Mouse (Mus musculus): ENCODE results near the gene Eya4.

Eya4 gene

DNA sequence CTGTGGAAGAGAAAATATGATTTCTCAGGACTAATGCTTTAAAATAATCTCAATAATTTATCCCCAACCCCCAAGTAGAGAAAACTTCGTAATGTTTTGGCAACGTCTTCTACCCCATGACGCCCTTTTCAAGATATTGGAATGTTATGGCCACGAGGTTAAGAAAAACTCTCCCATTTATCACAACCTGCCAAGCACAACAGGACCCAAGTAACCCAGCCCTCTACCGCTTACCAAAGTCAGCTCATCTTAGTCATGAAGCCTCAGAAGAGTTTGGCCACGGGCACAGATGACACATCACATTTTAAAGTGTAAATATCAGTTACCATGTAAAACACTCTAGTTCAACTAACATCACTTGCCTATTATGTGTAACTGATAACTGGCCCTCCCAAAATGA, 117.2 kb downstream of the Eya4 start:
- no peak for DNase-seq (ENCODE audit: low spot score in 2 of 2)

DNA sequence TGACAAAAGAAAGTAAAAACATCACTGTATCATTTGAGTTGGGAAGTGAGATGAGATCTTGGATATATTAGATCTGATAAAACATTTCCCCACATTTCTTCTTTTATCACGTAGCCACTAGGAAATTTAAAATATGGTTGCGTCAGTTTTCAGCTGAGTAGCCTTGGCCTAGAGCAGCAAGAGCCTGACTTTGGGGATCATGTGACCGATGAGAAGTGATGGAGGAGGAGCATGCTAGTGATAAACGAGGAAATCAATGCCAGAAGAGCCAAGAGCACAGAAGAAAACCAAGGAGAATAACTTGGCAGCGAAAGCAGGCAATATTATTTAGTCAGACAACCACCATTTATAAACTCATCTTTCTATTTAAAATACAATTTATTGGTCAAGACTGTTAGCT, 119.7 kb downstream of the Eya4 start:
- no peak for DNase-seq (ENCODE audit: low spot score in 2 of 2)

DNA sequence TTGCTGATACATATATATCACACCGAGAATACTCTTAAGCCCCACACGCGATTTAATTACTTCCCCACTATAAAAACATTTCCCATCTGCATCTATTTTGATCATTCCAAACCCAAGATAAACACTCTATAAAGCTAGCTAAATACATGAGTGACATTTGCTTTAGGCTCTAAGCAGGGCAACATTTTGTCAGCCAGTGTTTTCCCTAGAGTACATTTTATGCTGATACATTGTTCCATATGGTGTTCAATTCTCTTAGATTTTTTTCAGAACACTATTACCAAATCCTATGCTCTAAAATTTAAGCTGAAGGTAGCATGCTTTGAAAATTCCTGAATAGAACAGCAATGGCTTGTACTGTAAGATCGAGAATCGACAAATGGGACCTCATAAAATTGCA, 127.2 kb downstream of the Eya4 start:
- no peak for DNase-seq (ENCODE audit: low spot score in 2 of 2)

DNA sequence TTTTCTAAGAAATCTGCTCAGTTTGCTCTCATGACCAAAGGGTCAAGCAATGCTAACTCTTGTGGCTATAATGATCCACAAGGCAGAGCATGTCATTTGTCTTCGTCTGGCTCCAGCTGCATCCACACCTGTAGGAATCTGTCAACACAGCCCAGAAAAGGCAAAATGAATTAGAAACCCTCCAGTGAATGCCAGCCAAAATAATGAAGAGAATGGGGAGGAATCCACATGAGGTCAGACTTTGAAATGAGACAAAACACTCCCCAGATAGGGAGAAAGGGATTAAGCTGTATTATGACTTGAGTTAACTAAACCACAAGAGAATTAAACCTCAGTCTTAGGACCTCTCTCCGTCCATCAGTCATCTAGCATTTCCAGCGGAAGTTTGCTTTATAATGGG, 130.2 kb downstream of the Eya4 start:
- no peak for DNase-seq (ENCODE audit: low spot score in 2 of 2)

DNA sequence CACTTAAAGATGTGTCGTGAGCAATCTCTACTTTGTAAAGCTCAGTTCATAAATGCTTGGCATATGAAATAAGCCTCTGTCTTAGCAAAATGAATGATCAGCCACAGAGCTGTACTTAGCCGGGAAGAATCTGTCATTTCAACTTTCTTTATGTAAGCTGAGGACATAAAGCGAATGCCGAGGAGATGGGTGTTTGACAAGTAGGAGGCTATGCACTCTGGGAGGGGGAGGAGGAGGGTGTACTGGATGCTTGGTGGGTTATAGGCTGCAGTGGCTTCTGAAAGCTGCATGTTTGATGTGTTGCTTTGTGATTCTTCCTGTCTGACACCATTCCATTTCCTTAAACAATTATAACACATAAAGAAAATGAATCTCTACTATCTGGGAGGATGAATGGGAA, 133.8 kb downstream of the Eya4 start:
- no peak for DNase-seq (ENCODE audit: low spot score in 2 of 2)

DNA sequence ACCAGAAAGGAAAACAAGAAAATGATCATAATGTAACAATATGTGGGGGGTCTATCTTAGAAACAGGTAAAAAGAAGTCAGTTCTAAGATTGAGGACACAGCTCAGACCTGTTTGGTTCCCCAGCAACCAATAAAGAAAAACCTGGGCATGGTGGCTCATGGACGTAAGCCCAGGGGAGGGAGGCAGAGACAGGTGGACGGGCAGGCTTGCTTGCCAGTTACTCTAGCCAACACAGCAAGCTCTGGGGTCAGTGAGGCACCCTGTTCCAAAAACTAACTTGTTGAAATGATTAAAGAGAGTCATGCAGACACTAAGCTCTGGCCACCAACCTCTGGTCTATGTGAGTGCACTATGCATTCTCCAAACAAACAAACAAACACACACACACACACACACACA, 139.2 kb downstream of the Eya4 start:
- DNase-seq (ENCODE audit: low spot score in 2 of 2) = no peak

DNA sequence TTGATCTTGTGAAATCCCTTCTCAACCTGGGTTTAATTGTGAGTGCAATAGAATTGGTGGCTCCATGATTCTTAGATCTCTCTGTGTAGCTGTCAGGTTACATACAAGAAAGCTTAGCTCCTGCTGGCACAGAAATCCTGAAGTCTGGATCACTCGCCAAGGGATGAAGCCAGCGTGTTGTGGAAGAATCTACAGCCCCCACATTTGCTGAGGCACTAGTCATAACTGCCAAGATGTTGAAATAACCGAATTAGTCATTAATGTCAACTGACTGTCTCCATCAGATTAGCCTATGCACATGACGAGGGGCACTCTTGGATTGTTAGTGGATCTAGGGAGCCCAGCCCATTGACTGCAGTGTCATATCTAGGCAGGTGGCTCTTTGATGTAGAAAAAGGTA, 146.7 kb downstream of the Eya4 start:
- DNase-seq (ENCODE audit: low spot score in 2 of 2) = peak; percentile 14 to 31

DNA sequence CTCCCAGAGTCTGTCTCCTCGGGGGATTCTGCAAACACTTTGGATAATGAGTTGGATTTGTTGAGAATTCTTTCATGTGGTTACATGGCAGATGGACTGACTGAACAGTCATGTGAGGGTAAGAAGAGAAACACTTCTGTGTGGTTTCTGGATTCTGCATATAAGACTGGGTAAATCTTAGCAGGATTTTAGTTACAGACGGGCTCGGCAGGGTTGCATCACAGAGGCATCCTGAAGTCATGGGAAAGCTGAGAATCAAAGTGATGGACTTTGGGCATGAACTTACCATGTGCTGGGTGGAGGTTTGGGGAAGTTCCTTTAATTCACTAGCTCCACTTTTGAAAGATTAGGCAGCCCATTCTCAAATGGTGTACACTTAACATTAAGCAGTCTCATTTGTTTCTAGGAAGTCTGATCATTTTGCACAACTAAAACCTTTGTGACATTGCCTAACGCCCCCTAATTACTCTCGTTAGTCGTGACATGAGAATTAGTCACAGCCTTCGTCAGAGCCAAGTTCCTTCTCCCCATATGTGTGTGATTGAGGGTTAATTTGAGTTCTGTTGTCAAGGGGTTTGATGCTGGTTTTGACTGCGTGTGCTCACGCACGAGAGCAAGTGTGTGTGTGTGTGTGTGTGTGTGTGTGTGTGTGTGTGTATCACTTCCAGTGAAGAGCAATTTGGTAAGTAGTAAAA, 147.3 kb downstream of the Eya4 start:
- no peak for DNase-seq (ENCODE audit: low spot score in 2 of 2)

DNA sequence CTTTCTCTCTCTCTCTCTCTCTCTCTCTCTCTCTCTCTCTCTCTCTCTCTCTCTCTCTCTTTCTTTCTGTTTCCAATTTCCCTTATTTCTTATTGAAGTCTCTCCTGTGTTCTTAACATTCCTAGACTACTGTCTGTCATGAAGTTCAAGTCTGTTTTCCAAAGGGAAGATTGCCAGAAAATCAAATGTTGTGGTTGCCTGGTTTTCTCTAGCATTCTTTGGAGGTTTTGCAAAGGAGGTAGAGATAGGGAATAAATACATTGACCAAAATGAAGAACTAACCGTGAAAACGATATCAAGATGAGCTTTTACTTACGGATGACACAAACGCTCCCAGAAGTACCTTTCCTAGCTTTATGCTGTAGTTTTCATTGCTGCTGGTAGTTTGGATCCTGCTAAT, 148.0 kb downstream of the Eya4 start:
- no peak for DNase-seq (ENCODE audit: low spot score in 2 of 2)

DNA sequence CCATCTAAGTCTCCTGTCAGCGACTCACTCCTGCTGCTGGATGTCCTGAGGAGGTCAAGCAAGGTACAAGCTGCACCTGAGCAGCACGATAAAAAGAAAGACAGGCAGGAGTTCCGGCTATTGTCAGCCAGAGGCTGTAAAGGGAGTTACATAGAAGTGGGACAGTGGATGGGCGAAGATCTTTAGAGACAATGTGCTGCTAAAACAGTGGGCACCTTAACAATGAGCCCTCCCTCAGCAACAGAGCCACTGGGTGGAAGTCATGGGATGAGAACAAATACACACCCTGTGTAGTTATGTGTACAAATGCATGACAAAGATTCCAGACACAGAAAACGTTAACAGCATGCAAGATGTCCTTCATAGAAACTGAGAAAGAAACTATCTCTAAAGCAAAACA, 152.3 kb downstream of the Eya4 start:
- no peak for DNase-seq (ENCODE audit: low spot score in 2 of 2)

DNA sequence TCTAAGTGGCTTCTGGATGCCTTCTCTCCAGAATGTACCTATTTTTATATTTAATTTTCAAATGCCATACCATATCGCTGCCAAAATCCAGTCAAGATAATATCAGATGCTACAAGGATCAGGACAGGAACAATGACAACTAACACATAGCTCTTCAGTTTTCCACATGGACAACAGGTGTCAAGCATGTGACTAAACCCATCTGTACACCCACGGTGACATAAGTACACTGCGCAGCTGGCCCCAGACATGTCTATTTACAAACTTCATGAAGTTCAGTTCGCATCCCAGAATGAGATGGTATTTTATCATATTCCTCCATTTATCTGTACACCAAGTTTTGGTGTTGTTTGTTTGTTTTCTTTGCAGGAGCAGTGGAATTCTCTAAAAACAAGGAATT, 154.2 kb downstream of the Eya4 start:
- no peak for DNase-seq (ENCODE audit: low spot score in 2 of 2)

DNA sequence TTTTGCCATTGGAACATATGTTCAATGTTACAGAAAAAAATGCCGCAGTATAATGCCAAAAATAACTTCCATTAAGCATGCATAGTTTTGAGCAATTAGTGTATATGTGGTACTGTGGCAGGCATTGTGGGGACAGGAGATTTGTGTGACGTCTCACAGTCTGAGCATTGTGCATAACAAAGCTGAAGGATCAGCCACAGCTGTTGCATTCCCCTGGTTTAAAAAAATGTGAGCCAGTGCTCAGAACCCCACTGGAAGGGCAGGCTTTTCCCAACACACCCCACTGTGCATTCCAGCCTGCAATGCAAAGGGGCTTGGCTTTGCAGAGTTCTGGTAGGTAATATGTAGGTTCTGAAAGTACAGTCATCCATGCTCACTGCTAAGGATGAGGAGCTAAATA, 155.2 kb downstream of the Eya4 start:
- DNase-seq (ENCODE audit: low spot score in 2 of 2) = no peak

DNA sequence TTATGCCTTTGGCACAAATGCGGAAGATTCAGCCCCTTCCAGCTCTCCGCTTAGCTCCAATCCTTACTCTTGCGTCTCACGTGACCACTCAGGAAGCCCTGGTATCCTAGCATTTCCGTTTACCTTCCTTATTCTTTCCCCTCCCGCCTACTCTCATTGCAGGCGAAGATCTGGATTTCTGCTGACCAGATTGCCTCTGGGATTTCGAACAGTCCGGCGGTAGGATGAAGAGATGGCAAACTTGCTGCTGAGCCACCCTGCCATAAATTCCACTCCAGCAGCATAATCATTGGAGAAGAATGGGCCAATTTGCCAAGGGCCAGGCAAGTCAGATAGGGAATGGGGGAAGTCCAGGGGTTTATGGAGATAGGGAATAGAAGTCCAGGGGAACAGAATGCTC, 160.8 kb downstream of the Eya4 start:
- DNase-seq (ENCODE audit: low spot score in 2 of 2) = no peak

DNA sequence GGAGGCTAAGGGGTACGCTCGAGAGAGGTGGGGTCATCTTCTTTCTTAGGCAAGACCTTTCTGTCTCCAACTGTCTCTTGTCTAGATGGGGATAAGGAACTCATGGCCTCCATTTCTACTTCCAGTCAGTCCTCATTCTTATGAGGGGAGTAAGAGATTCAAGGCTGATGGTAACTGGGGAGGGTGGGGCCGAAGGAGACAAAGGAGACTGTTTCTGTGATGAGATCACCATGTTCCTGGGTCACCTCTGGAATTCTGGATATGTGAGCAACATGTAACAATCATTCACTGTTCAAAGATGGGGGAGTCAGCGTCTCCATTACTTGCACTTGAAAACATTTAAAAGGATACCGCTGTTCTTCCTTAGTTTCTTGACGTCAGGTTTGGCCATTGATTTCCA, 165.2 kb downstream of the Eya4 start:
- DNase-seq (ENCODE audit: low spot score in 2 of 2) = no peak

DNA sequence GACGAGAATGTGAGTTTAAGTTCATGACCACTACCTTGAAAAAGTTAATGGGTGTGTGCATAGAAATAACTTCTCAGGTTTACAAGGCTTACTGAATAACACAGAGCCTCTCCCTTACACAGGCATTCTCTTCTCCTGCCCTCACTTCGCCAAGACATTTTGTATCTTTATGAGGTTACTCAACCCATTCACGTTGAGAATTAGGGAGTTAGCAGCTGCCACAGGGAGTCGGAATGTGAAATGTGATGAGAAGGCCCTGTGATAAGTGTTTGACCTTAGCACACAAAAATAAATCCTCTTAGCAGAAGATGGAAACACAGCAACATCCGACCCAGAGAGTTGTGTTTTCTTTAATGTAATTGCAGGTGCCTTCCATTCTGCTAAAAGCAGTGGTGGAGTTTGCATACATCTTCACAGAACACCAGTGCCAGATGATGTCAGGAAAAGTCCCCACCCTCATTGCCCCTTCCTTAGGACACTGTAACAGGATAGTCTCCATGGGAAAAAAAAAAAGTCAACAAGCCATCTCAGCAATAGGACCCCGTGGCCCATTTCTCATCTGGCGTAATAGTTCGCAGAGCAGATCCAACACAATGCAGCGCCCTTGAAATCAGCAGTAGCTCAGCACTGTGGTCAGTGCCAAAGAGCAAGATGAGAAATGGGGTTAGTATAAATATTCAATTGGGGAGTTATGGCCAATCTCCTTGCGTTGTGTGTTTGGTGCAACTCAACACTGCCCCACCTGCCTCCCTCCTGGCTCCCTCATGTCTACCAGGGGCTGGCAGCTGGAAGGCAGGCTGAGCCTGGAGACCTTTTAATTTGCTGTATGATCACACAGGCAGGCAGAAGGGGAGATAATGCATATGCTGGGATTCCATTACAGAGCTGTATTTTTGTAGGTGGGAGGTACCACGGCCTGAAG, 168.8 kb downstream of the Eya4 start:
- DNase-seq (ENCODE audit: low spot score in 2 of 2) = no peak

DNA sequence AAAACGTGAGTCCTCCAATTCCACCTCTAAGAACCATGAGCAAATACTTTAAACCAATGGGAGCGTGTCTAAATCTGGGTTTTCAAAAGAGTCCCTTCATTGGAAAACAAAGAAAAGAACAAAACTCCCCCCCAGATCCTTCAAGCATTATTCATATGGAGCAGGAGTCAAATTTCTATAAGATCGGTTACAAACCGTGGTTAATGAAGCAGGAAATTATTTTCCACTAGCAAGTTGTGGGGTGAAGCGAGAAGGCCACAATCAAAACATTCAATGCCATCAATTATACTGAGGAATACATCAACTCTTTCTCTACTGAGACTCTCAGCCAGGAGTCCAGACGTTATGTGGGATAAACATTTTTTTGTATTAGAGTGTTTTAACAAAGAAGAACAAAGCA, 171.3 kb downstream of the Eya4 start:
- DNase-seq (ENCODE audit: low spot score in 2 of 2) = no peak

DNA sequence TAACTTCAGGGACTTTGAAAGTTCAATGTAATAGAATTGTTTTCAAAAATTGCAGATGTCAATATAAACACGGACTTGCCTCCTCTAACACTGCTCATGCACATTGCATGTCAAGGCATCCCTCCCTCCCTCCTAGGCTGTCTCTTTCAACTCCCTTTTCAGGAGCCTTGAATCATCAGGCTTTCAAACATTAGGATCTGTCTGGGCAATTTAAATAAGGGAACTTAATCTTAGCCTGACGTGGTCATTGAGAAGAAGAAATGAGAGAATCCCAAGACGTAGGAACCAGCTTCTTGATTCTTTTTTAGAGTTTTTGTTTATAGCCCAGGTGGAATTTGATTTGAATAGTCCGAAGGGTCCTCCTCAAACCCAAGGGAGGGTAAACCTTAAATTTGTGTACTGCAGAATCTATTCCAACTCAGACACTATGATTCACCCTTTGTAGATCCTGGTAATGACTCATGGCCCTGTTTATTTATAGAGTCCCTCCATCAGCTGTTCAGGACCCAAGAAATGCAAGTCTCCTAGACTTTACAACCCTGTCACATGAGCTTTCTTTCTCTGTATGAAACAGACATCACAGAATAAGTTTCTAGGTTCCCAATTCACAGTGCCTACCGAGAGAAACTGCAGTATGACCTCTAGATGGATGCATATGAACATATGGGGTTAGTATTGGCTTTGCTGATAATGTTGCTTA, 173.1 kb downstream of the Eya4 start:
- no peak for DNase-seq (ENCODE audit: low spot score in 2 of 2)

DNA sequence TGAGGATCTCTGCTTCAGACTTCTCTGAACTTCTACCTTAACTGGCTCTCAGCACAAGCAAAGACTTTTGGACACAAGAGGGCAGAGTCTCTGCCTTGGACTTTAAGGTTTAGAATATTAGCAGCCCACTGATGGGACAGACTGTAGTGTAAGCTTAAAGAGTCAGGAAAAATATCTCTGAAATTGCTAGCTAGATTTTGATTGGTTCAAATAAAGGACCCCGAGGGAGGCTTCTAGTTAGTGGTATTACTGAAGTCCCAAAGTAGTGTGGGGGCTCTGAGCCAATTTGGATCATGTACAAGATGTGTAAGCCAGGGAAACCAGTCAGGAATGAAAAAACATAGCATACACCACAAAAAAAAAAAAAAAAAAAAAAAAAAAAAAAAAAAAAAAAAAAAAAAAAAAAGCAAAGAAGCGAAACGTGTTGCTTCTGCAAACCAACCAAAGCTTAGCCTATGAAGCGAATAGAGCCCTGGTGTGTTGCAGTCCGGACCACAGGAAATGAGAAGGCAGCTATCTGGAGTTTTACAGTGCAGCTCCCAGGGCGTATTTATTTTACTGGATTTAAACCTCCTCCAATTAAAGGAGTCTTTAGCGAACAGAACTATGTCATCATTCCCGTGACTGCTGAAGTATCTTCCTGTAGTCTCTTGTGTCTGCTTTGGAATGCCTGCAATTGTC, 173.8 kb downstream of the Eya4 start:
- no peak for DNase-seq (ENCODE audit: low spot score in 2 of 2)

DNA sequence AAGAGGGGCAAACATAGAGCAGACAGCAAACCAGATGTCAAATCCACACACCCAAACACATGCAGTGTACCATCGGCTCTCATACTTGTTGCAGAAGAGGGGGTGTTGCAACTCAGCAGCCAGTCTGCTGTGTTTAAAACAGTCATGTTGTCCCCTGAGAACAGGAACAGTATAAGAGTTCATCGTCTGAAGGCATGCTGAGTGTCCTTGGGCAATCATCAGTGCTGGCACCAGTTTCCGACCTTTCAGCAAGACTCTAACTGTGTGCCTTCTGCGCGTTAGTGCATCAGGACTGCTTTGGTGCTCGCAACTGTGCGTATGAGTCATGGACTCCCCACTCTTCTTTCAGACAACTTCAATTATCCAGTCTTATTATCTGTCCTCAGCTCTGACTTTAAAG, 179.0 kb downstream of the Eya4 start:
- DNase-seq (ENCODE audit: low spot score in 2 of 2) = no peak

DNA sequence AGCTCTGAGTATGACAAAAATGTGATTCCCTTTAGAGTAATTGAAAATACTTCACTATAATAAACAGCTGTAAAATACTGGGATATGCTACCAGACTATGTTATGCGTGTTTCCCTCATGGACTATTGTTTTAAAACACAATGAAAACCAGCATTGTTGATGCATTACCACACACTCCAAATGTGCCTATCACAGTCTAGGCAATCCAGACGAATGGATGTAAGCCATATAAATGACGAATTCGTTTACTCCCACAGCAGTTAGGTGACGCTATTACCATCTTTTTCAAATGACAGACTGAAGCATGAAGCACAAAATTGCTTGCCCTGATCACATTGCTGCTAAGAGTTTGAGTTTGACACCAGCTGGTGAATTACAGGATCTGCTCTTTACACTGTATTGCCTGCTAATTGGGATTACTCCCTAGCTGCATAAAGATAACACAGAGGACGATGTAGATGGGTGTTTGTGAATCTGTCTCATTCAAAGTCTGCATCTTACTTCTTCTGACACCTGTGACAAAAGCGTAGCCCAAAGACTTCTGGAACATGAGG, 185.4 kb downstream of the Eya4 start:
- DNase-seq (ENCODE audit: low spot score in 2 of 2) = no peak

DNA sequence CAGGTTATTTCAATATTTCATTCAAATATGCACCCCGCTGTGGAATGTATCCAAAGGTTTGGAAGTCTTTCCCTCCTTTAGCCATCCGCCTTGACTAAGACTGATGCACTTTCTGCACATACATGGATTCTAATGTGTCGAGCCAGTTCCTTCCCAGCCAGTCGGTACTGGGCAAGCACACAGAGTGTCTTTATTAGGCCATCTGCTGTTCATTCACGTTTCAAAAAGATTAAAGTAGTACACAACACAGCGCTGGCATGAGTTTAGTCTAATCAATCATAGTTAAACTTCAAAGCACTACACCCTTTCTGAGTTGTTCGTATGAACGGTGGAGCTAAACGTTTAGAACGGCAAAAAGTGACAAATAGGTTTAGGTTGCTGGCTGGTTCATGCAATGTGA, 190.7 kb downstream of the Eya4 start:
- DNase-seq (ENCODE audit: low spot score in 2 of 2) = no peak

DNA sequence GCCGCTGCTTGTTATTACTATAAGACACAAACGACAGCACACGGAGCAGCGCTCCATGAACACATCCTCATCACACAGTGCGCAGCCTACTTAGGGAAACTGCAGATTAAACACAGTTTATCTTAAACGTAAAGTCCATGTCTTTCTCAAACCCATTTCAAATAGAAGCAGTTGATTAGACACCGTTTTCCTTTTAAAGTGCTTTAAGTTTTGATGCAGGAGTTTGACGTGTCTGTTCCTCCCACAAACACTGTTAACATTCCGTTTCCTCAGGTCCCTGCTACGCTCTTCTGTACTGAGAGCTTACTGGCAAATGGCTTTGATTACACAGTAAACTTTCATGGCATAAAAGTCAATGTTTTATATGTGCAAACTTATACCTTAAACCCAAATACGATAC, 191.4 kb downstream of the Eya4 start:
- DNase-seq (ENCODE audit: low spot score in 2 of 2) = no peak
